Mouse (Mus musculus) kidney, postnatal 0 days (tissue): ENCODE results near the gene Tmem151b. TPM values are rescaled to one million over a fixed set of nuclear protein-coding genes. Genes with fewer than 3 reads are reported as not detected.

Experiments used
- ATAC-seq: fragments of 200-750 bp; cut with Nextera tagmentation; replicated peaks from 2 replicates; pipeline ENCODE4 v1.8.0; 2017; ENCODE audit warnings: low read depth, moderate number of reproducible peaks, moderate TSS enrichment, moderate library complexity; ENCODE audit not compliant: low FRiP score
- DNase-seq: peaks from one replicate; pipeline ENCODE4 v3.0.0-alpha.2; 2016; ENCODE audit warnings: low spot score
- H3K27ac ChIP-seq: fragments of 300-500 bp; sonication (generic); 2 replicates; pipeline ENCODE4 v1.5.1; 2014; ENCODE audit warnings: mild to moderate bottlenecking
- H3K27me3 ChIP-seq: fragments of 300-500 bp; sonication (generic); 2 replicates; pipeline ENCODE4 v1.6.1; 2014; ENCODE audit warnings: low read length, mixed read lengths; ENCODE audit not compliant: insufficient read depth
- H3K36me3 ChIP-seq: fragments of 300-500 bp; sonication (generic); 2 replicates; pipeline ENCODE4 v1.6.1; 2014; ENCODE audit warnings: low read length, mixed read lengths; ENCODE audit not compliant: insufficient read depth
- H3K4me1 ChIP-seq: fragments of 300-500 bp; sonication (generic); replicated peaks from 2 replicates; pipeline ENCODE4 v1.6.1; 2014; ENCODE audit warnings: antibody characterized with exemption, low read length, mixed read lengths; ENCODE audit not compliant: insufficient read depth
- H3K4me2 ChIP-seq: fragments of 300-500 bp; sonication (generic); 2 replicates; pipeline ENCODE4 v1.6.1; 2014; ENCODE audit warnings: mild to moderate bottlenecking, low read length, moderate library complexity, mixed read lengths
- H3K4me3 ChIP-seq: fragments of 300-500 bp; sonication (generic); replicated peaks from 2 replicates; pipeline ENCODE4 v1.5.1; 2014; ENCODE audit warnings: low read depth, low read length
- H3K9ac ChIP-seq: fragments of 300-500 bp; sonication (generic); 2 replicates; pipeline ENCODE4 v1.6.1; 2014; ENCODE audit warnings: low read depth, low read length
- H3K9me3 ChIP-seq: fragments of 300-500 bp; sonication (generic); replicated peaks from 2 replicates; pipeline ENCODE4 v1.6.1; 2016; ENCODE audit warnings: low read length, inconsistent platforms, mixed read lengths
- CTCF ChIP-seq: IDR thresholded peaks from 2 replicates; pipeline ENCODE4 v1.5.1; 2016; ENCODE audit warnings: antibody characterized with exemption, low read depth, mild to moderate bottlenecking, moderate library complexity
- whole genome bisulfite sequencing: fragments of 180-500 bp; shearing (Covaris S2); extraction: QIAGEN DNeasy Blood & Tissue Kit; methylation state at CpG from one replicate; pipeline ENCODE4 v1.1.7; 2014; 5-methylcytosine and 5-hydroxymethylcytosine counted together
- polyA plus RNA-seq: library from polyadenylated mRNA; unstranded; fragments of >200 nt; fragmentation: Nextera tagmentation; extraction: Ambion mirVana; gene quantifications from 2 replicates; pipeline ENCODE4 v1.2.1, GENCODE M21; 2015

Gene Tmem151b
- polyA plus RNA-seq, 1 experiment from 2014 or later, result 1.5 TPM

DNA sequence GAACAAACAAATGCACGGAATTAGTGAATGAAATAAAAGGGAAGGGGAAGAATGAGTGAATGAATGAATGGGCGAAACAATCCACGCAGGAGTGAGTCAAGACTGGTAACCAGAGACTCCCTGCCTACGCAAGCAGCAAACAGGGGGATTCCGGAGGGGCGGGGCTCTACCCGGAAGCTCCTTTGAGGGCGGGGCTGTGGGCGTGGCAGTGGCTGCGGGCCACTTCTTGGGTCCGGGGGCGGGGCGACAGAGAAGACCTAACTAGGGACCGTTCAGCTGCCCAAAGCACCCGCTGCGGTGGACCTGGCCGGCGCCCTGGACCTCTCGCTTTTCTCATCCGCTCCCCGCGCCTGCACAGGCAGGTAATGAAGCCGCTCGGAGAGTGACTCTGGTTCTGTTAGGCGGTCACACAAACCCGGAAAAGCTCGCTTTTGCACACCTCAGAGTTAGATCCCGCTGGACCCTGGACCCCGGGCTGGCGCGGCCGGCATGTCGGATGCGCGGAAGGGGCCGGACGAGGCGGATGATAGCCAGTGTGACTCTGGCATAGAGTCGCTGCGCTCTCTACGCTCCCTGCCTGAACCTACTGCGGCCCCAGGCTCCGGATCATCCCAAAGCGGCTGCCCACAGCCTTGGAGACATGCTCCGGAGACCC, 6.1 kb upstream of the Tmem151b start, which contains the start of gene Nfkbie:
Nfkbie (plus strand) TSS at position 252 of the 655 bp plus-strand sequence.
- ATAC-seq (peak; percentile 77), DNase-seq (peak; percentile 96)
- H3K9ac ChIP-seq, result peak within 1 kb of the TSS; percentile 66
- no peak within 1 kb of the TSS for H3K27ac ChIP-seq
- peaks cover 4% of the 10 kb centered on the region; the same call in 1 of the 2 replicates for H3K4me1 ChIP-seq
- WGBS, result 0% methylated on average over 45 of the region's 45 CpGs
- H3K27me3 ChIP-seq, result no peaks in the 10 kb centered on the region
- no peak; the same call in 1 of the 2 replicates for TF ChIP-seq CTCF
- no peaks in the 10 kb centered on the region for H3K9me3 ChIP-seq
- 0 out of 2 replicates have a peak, but pooled peaks cover 3% of the 10 kb centered on the region for H3K36me3 ChIP-seq
- peak within 1 kb of the TSS; percentile 57 for H3K4me3 ChIP-seq
- peak within 1 kb of the TSS; percentile 92 for H3K4me2 ChIP-seq

DNA sequence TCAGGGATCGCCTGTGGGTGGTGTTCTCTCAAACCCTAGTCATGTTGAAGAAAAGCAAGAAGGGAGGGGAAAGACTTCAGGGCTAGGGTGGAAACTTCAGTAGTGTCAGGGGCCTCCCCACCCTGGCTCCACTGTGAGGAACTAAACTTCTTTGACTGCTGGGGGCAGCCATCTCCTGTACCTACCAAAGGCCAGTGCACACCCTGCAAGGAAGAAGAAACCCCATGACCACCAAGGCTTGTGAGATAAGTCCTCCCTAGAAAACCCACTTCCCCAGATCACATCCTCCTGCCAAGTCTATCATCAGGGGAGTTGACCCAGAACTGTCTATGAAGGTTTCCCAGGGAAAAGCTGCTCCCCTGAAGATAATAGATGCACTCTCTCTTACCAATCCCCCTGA, 4.9 kb upstream of the Tmem151b start:
- H3K9me3 ChIP-seq, result no peaks in the 10 kb centered on the region
- TF ChIP-seq CTCF, result no peak
- DNase-seq (no peak), ATAC-seq (no peak)
- 44% methylated on average over 1 of the region's 1 CpGs for WGBS
- no peak overlapping the region for H3K9ac ChIP-seq
- no peak overlapping the region for H3K4me2 ChIP-seq
- no peaks in the 10 kb centered on the region for H3K27me3 ChIP-seq
- no peak overlapping the region for H3K27ac ChIP-seq
- H3K4me1 ChIP-seq, result peaks cover 4% of the 10 kb centered on the region; the same call in 1 of the 2 replicates
- no peaks in the 10 kb centered on the region for H3K36me3 ChIP-seq
- H3K4me3 ChIP-seq, result no peak overlapping the region

- H3K27me3 ChIP-seq, result no peaks in the 10 kb centered on the region
- ATAC-seq, result no peak
- no peaks in the 10 kb centered on the region for H3K36me3 ChIP-seq
- H3K27ac ChIP-seq, result no peak overlapping the region
- no peak overlapping the region for H3K9ac ChIP-seq
- no peak overlapping the region for H3K4me2 ChIP-seq
- TF ChIP-seq CTCF, result no peak
- 76% methylated on average over 3 of the region's 3 CpGs for WGBS
- H3K4me1 ChIP-seq, result peaks cover 12% of the 10 kb centered on the region
- no peak for DNase-seq
- H3K9me3 ChIP-seq, result no peaks in the 10 kb centered on the region
- H3K4me3 ChIP-seq, result no peak overlapping the region
Observed at GRCm38 (mm10) chr17:45553065-45553464, 3.6 kb upstream of the Tmem151b start.

- no peak overlapping the region for H3K4me3 ChIP-seq
- H3K9ac ChIP-seq, result no peak overlapping the region
- no peak overlapping the region for H3K27ac ChIP-seq
- peaks cover 12% of the 10 kb centered on the region for H3K4me1 ChIP-seq
- peaks cover 2% of the 10 kb centered on the region for H3K27me3 ChIP-seq
- TF ChIP-seq CTCF, result peak; percentile 89
- no peak; the same call in 1 of the 2 replicates for ATAC-seq
- H3K4me2 ChIP-seq, result no peak overlapping the region
- H3K36me3 ChIP-seq, result no peaks in the 10 kb centered on the region
- WGBS, result 7% methylated on average over 8 of the region's 8 CpGs
- no peaks in the 10 kb centered on the region for H3K9me3 ChIP-seq
- peak; percentile 76 for DNase-seq
Observed at GRCm38 (mm10) chr17:45551816-45552451, 2.5 kb upstream of the Tmem151b start.

DNA sequence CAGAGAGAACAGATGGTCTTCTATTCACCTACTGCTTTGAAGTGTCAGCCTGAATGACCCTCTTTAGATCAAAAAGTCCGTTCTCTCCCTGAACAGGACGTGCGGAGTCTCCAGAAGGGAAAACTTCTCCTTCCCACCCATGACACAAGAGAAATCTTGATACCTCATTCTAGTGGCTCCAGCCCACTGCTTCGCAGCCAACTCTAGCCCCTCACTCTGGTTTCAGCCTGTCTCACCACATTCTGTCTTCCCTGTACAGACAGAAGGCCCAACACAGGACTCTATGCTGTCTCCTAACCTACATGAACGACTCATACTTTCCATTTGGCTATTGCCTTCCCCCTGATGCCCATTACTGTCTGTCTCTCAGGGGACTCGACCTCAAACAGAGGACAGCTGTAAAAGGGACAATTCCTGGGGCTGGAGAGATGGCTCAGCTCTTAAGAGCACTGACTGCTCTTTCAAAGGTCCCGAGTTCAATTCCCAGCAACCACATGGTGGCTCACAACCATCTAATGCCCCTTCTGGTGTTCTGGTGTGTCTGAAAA, 1.8 kb upstream of the Tmem151b start:
- Histone ChIP-seq H3K9me3 (no peaks in the 10 kb centered on the region), H3K4me3 (no peak overlapping the region), H3K9ac (no peak overlapping the region), H3K36me3 (no peaks in the 10 kb centered on the region), H3K27ac (no peak overlapping the region), H3K27me3 (peaks cover 8% of the 10 kb centered on the region), H3K4me2 (no peak overlapping the region), H3K4me1 (peaks cover 12% of the 10 kb centered on the region)
- no peak for TF ChIP-seq CTCF
- DNase-seq (no peak), ATAC-seq (no peak)
- 38% methylated on average over 7 of the region's 7 CpGs for WGBS

DNA sequence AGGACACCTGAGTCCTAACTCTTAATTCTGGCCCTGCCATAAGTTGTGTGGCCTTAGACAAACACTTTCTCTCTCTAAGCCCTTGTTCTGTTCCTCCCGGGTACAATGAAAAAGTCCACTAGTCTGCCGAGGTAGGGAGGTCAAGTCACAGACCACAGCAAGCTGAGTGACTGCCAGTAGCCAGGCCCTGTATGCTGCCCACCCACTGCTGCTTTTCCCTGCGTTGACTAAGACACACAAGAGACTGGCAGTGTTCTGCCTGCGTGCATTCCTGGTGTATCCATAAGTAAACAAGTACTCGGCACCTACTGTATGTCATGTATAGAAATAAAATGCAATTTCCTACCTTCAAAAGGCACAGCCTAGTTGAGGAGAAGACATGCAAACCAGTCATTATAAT, 776 bp upstream of the Tmem151b start:
- no peak for ATAC-seq

More for the DNA sequence above, 776 bp upstream of the Tmem151b start:
- TF ChIP-seq CTCF, result no peak
- peaks cover 13% of the 10 kb centered on the region for H3K4me1 ChIP-seq
- no peak overlapping the region for H3K4me3 ChIP-seq
- WGBS, result 19% methylated on average over 5 of the region's 5 CpGs
- H3K4me2 ChIP-seq, result peak overlapping the region; percentile 100
- DNase-seq, result no peak
- H3K9me3 ChIP-seq, result no peaks in the 10 kb centered on the region
- H3K9ac ChIP-seq, result no peak overlapping the region
- peaks cover 16% of the 10 kb centered on the region for H3K27me3 ChIP-seq
- no peak overlapping the region for H3K27ac ChIP-seq
- no peaks in the 10 kb centered on the region for H3K36me3 ChIP-seq
